Mouse (Mus musculus) embryonic facial prominence, embryonic 10.5 days (tissue): ENCODE measurements at regions not wholly inside any gene's neighbourhood (a gene's known extent, or its start where the extent isn't known, plus 50 kb on each side); places are given as distances from the start of the nearest gene placed in this dataset.

Experiments
- DNase-seq: peaks from one replicate; pipeline ENCODE4 v3.0.0-alpha.2; 2017; ENCODE audit warnings: low spot score
- H3K27ac ChIP-seq: fragments of 300-500 bp; sonication (generic); replicated peaks from 2 replicates; pipeline ENCODE4 v1.5.1; 2016; ENCODE audit warnings: mild to moderate bottlenecking
- H3K27me3 ChIP-seq: fragments of 300-500 bp; sonication (generic); replicated peaks from 2 replicates; pipeline ENCODE4 v1.6.1; 2016; ENCODE audit warnings: low read depth, mild to moderate bottlenecking; ENCODE audit not compliant: poor library complexity, severe bottlenecking
- H3K36me3 ChIP-seq: fragments of 300-500 bp; sonication (generic); replicated peaks from 2 replicates; pipeline ENCODE4 v1.6.1; 2016; ENCODE audit warnings: mild to moderate bottlenecking, moderate library complexity
- H3K4me1 ChIP-seq: fragments of 300-500 bp; sonication (generic); 2 replicates; pipeline ENCODE4 v1.6.1; 2016
- H3K4me3 ChIP-seq: fragments of 300-500 bp; sonication (generic); 2 replicates; pipeline ENCODE4 v1.5.1; 2016; ENCODE audit warnings: mild to moderate bottlenecking, moderate library complexity
- H3K9me3 ChIP-seq: fragments of 300-500 bp; sonication (generic); 2 replicates; pipeline ENCODE4 v1.6.1; 2016; ENCODE audit warnings: mild to moderate bottlenecking
- WGBS: fragments of 180-500 bp; shearing (Covaris S2); methylation state at CpG from one replicate; pipeline ENCODE4 v1.1.7; 2016; 5-methylcytosine and 5-hydroxymethylcytosine counted together

GRCm38 (mm10) chr3:46583351-46583750 lies 135.3 kb upstream of the Pabpc4l start:
- no peaks in the 10 kb centered on the region for H3K4me1 ChIP-seq
- no peak for DNase-seq
- no peak overlapping the region for H3K4me3 ChIP-seq
- H3K36me3 ChIP-seq, result no peaks in the 10 kb centered on the region
- H3K27me3 ChIP-seq, result no peaks in the 10 kb centered on the region
- 84% methylated on average over 1 of the region's 1 CpGs for WGBS
- H3K27ac ChIP-seq, result no peak overlapping the region
- no peaks in the 10 kb centered on the region for H3K9me3 ChIP-seq

GRCm38 (mm10) chr3:46566636-46567235 lies 118.7 kb upstream of the Pabpc4l start:
- H3K4me1 ChIP-seq, result no peaks in the 10 kb centered on the region
- H3K27me3 ChIP-seq, result no peaks in the 10 kb centered on the region
- H3K27ac ChIP-seq, result no peak overlapping the region
- 31% methylated on average over 6 of the region's 6 CpGs for WGBS
- peak; percentile 38 for DNase-seq
- no peaks in the 10 kb centered on the region for H3K9me3 ChIP-seq
- no peaks in the 10 kb centered on the region for H3K36me3 ChIP-seq
- no peak overlapping the region for H3K4me3 ChIP-seq

GRCm38 (mm10) chr3:46553590-46553989 lies 105.6 kb upstream of the Pabpc4l start:
- Histone ChIP-seq H3K27me3 (no peaks in the 10 kb centered on the region), H3K27ac (no peak overlapping the region), H3K9me3 (no peaks in the 10 kb centered on the region), H3K36me3 (no peaks in the 10 kb centered on the region), H3K4me1 (no peaks in the 10 kb centered on the region), H3K4me3 (no peak overlapping the region)
- DNase-seq, result no peak
- 88% methylated on average over 3 of the region's 3 CpGs for WGBS

GRCm38 (mm10) chr3:46538660-46539059 lies 90.6 kb upstream of the Pabpc4l start:
- Histone ChIP-seq H3K4me1 (no peaks in the 10 kb centered on the region), H3K27me3 (no peaks in the 10 kb centered on the region), H3K36me3 (no peaks in the 10 kb centered on the region), H3K9me3 (no peaks in the 10 kb centered on the region), H3K27ac (no peak overlapping the region), H3K4me3 (no peak overlapping the region)
- no peak for DNase-seq
- 88% methylated on average over 3 of the region's 3 CpGs for WGBS

DNA sequence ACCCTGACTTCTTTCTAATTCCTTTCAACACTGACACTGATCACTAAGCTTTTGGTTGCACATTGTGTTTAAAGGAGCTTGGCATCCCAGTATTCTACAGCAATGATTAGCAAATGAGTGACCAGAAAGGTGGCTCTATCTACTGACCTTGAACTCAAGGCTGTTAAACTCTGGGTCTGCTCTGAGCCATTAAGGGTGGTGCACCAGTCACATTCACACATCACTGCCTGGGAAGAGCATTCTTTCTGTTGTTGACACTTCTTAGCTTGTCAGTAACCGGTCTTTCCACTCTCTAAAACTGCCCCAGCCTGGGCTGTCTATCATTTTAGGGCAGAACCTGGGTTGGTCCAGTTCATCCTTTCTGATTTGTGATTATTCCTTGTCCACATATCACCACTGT lies 63.1 kb upstream of the Pabpc4l start:
- H3K27me3 ChIP-seq, result no peaks in the 10 kb centered on the region
- WGBS, result 76% methylated on average over 1 of the region's 1 CpGs
- DNase-seq, result no peak
- H3K36me3 ChIP-seq, result no peaks in the 10 kb centered on the region
- H3K4me3 ChIP-seq, result no peak overlapping the region
- H3K27ac ChIP-seq, result no peak overlapping the region
- no peaks in the 10 kb centered on the region for H3K4me1 ChIP-seq
- no peaks in the 10 kb centered on the region for H3K9me3 ChIP-seq

DNA sequence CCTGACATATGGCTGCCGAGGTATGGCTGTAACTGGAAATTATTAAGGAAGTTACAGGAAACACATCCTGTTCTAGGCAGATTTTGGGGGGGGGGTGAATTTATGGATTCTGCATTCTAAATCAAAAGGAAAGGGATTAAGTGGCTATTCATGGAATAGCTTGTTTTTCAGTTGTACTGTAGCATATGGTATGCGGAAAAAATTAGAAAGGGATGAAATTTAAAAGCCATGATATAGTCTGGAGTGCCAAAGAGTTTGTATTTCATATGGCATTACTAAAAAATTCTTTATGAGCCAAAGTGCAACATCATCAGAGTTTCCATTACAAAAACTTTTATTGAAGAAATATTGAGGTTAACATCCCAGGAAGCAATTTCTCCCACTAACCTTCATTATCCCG lies 55.7 kb upstream of the Pabpc4l start:
- H3K4me3 ChIP-seq, result no peak overlapping the region
- no peaks in the 10 kb centered on the region for H3K4me1 ChIP-seq
- no peaks in the 10 kb centered on the region for H3K36me3 ChIP-seq
- H3K9me3 ChIP-seq, result no peaks in the 10 kb centered on the region
- H3K27ac ChIP-seq, result no peak overlapping the region
- WGBS, result 75% methylated on average over 3 of the region's 3 CpGs
- H3K27me3 ChIP-seq, result no peaks in the 10 kb centered on the region
- no peak for DNase-seq
